Mouse (Mus musculus) liver, embryonic 14.5 days (tissue): Measurements from ENCODE around the gene Dapk1.

ENCODE experiments used
- CTCF ChIP-seq: IDR thresholded peaks from 2 replicates; pipeline ENCODE4 v1.5.1; 2016; ENCODE audit warnings: antibody characterized with exemption, low read depth, control low read depth
- EP300 ChIP-seq: IDR thresholded peaks from 2 replicates; pipeline ENCODE4 v1.6.1; 2016; ENCODE audit warnings: antibody characterized with exemption, low read depth

DNA sequence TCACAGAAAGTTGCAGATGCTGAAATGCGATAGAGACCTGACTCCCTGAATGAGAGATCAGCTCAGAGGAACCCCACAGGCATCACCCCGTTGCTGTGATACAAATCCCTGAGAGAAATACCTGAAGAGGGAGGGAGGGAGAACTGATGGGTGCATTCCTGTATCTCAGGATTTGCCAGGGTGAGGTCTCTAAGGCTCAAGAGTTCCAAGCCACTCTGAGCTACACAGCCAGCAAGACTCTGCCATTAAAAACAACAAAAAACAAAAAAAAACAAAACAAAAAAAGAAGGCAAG lies 26.9 kb downstream of the Dapk1 start:
- TF ChIP-seq CTCF (no peak), EP300 (no peak)
